Mouse (Mus musculus): Measurements from ENCODE around the gene Fam49a.

- TF ChIP-seq EP300 (IDR thresholded peaks at IDR 0.05; ENCODE audit: low read depth) (no peak), CTCF (IDR thresholded peaks at IDR 0.05; ENCODE audit: low read depth) (no peak)
Observed at GRCm38 (mm10) chr12:12343320-12343719, 81.4 kb downstream of the Fam49a start.

Data from liver, postnatal 0 days (tissue).